Mouse (Mus musculus) heart, adult 2 months (tissue): ENCODE results near the gene Ccdc124.

Experiments used
- CTCF ChIP-seq: fragments of 200-600 bp; IDR thresholded peaks from 2 replicates; pipeline ENCODE4 v1.8.1; 2022; ENCODE audit warnings: antibody characterized with exemption, mild to moderate bottlenecking, moderate library complexity
- EP300 ChIP-seq: fragments of 200-500 bp; IDR thresholded peaks from 2 replicates; pipeline ENCODE4 v1.6.1; 2011; ENCODE audit warnings: low read depth, low read length, control low read depth; ENCODE audit not compliant: insufficient read depth
- POLR2A ChIP-seq: fragments of 200-500 bp; IDR thresholded peaks from 2 replicates; pipeline ENCODE4 v1.6.1; 2011; ENCODE audit warnings: mild to moderate bottlenecking, low read depth, low read length, control low read depth; ENCODE audit not compliant: insufficient read depth

- TF ChIP-seq CTCF (no peak), POLR2A (no peak), EP300 (no peak)
These were observed 21.9 kb downstream of the Ccdc124 start for GRCm38 (mm10) chr8:70851837-70852236.
